Mouse (Mus musculus) kidney, embryonic 15.5 days (tissue): ENCODE measurements around the gene Mki67. TPM values are rescaled to one million over a fixed set of nuclear protein-coding genes. Genes with fewer than 3 reads are reported as not detected.
A peak's percentile ranks its signal among the peaks of the same experiment; 100 is the strongest.
"Not testable (repeated sequence)": the region's sequence is repeated elsewhere in the genome, so short reads cannot be mapped to it uniquely, and the experiment has no call there.

Experiments
- ATAC-seq: fragments of 200-750 bp; cut with Nextera tagmentation; replicated peaks from 2 replicates; pipeline ENCODE4 v1.8.0; 2017; ENCODE audit warnings: moderate TSS enrichment; ENCODE audit not compliant: low FRiP score
- H3K27ac ChIP-seq: fragments of 300-500 bp; sonication (generic); 2 replicates; pipeline ENCODE4 v1.5.1; 2015; ENCODE audit warnings: mild to moderate bottlenecking, inconsistent platforms
- H3K27me3 ChIP-seq: fragments of 300-500 bp; sonication (generic); 2 replicates; pipeline ENCODE4 v1.6.1; 2015; ENCODE audit warnings: inconsistent platforms
- H3K36me3 ChIP-seq: fragments of 300-500 bp; sonication (generic); 2 replicates; pipeline ENCODE4 v1.6.1; 2015; ENCODE audit warnings: inconsistent platforms
- H3K4me1 ChIP-seq: fragments of 300-500 bp; sonication (generic); 2 replicates; pipeline ENCODE4 v1.6.1; 2015; ENCODE audit warnings: inconsistent platforms
- H3K4me2 ChIP-seq: fragments of 300-500 bp; sonication (generic); 2 replicates; pipeline ENCODE4 v1.6.1; 2015; ENCODE audit warnings: moderate library complexity, mild to moderate bottlenecking, inconsistent platforms
- H3K4me3 ChIP-seq: fragments of 300-500 bp; sonication (generic); replicated peaks from 2 replicates; pipeline ENCODE4 v1.5.1; 2015; ENCODE audit warnings: mild to moderate bottlenecking, inconsistent platforms
- H3K9ac ChIP-seq: fragments of 300-500 bp; sonication (generic); 2 replicates; pipeline ENCODE4 v1.6.1; 2015; ENCODE audit warnings: mild to moderate bottlenecking, inconsistent platforms
- H3K9me3 ChIP-seq: fragments of 300-500 bp; sonication (generic); replicated peaks from 2 replicates; pipeline ENCODE4 v1.6.1; 2016; ENCODE audit warnings: inconsistent platforms
- WGBS: fragments of 180-500 bp; shearing (Covaris S2); methylation state at CpG from one replicate; pipeline ENCODE4 v1.1.7; 2015; ENCODE audit warnings: mixed read lengths; 5-methylcytosine and 5-hydroxymethylcytosine counted together
- polyA plus RNA-seq: library from polyadenylated mRNA; unstranded; fragments of >200 nt; fragmentation: Nextera tagmentation; extraction: Ambion mirVana; gene quantifications from 2 replicates; pipeline ENCODE4 v1.2.1, GENCODE M21; 2015

Mki67 gene
- polyA plus RNA-seq, 1 experiment from 2014 or later, result 38.7 TPM

DNA sequence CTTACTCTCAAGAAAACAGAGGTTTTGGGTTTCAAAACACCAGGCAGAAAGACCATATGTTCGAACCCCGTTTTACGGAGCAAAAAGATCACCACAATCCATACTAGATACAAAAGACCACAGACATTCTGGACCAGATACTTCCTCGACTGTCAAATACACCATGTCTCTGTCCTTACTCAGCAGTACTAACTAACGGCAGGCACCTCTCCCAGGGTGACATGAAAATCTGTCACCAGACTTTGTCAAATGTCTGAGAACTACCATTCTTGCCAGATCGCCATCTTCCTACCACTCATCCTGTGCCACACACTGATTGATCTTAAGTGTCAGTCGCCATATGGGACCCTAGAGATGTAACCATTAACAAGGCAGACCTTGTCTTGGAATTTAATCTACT lies 995 bp downstream of the Mki67 start:
- Histone ChIP-seq H3K4me1 (peaks cover 23% of the 10 kb centered on the region), H3K36me3 (peaks cover 10% of the 10 kb centered on the region), H3K27ac (no peak overlapping the region; the same call in 1 of the 2 replicates), H3K4me2 (peak overlapping the region; percentile 67), H3K4me3 (peak overlapping the region; percentile 83), H3K9me3 (no peaks in the 10 kb centered on the region), H3K27me3 (no peaks in the 10 kb centered on the region), H3K9ac (peak overlapping the region; percentile 72)
- 1% methylated on average over 7 of the region's 7 CpGs for WGBS
- ATAC-seq, result no peak

GRCm38 (mm10) chr7:135713326-135713725 lies 2.8 kb downstream of the Mki67 start:
- no peak overlapping the region for H3K9ac ChIP-seq
- ATAC-seq, result no peak
- WGBS, result 77% methylated on average over 8 of the region's 8 CpGs

DNA sequence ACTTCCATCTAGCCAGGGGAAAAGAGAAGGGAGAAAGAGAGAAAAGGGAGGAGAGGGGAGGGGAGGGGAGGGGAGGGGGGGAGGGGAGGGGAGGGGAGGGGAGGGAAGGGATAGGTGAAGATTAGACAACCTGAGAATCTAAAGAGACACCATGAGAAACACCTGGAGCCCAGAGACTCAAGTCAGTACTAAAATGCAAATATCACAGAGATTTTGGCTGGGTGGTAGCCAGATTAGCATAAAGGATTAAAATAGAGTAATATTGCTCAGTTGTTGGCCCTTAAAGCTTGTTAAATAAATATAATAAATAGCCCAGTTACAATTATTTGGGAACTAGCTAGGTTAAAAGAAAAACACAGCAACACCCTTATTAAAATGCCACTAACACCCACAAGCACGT lies 3.6 kb downstream of the Mki67 start:
- H3K4me1 ChIP-seq, result peaks cover 23% of the 10 kb centered on the region
- H3K4me2 ChIP-seq, result peak overlapping the region; percentile 67
- H3K4me3 ChIP-seq, result peak overlapping the region; percentile 83; the same call in 1 of the 2 replicates
- no peak for ATAC-seq
- peaks cover 34% of the 10 kb centered on the region for H3K36me3 ChIP-seq
- no peak overlapping the region for H3K9ac ChIP-seq
- H3K27me3 ChIP-seq, result no peaks in the 10 kb centered on the region
- H3K27ac ChIP-seq, result no peak overlapping the region
- 94% methylated on average over 1 of the region's 1 CpGs for WGBS
- no peaks in the 10 kb centered on the region for H3K9me3 ChIP-seq

More at GRCm38 (mm10) chr7:135713326-135713725, 2.8 kb downstream of the Mki67 start:
- H3K9me3 ChIP-seq, result no peaks in the 10 kb centered on the region
- H3K4me2 ChIP-seq, result peak overlapping the region; percentile 67
- no peaks in the 10 kb centered on the region for H3K27me3 ChIP-seq
- H3K4me1 ChIP-seq, result peaks cover 23% of the 10 kb centered on the region
- peaks cover 27% of the 10 kb centered on the region for H3K36me3 ChIP-seq
- no peak overlapping the region for H3K27ac ChIP-seq
- H3K4me3 ChIP-seq, result peak overlapping the region; percentile 83

DNA sequence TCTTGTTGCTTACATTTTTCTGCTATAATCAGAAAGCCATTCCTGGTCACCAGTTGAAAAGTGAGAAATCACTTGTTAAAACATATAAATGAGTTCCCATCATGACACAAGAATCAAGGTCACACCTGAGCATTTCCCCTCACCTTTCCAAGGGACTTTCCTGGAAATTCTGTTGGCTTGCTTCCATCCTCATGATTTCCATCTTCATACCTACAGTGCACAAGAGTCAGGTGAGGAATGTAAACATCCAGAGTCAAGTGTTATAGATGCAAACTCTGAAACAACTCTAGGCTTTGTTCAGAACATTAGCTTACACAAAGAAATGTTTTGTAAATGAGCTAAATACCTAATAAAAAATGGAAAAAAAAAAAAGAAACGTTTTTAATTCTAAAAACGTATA lies 5.5 kb downstream of the Mki67 start:
- Histone ChIP-seq H3K27me3 (no peaks in the 10 kb centered on the region), H3K27ac (no peak overlapping the region), H3K4me1 (peaks cover 18% of the 10 kb centered on the region), H3K36me3 (peaks cover 52% of the 10 kb centered on the region), H3K4me3 (no peak overlapping the region), H3K4me2 (no peak overlapping the region), H3K9me3 (no peaks in the 10 kb centered on the region), H3K9ac (no peak overlapping the region)
- ATAC-seq, result no peak
- 80% methylated on average over 2 of the region's 2 CpGs for WGBS

DNA sequence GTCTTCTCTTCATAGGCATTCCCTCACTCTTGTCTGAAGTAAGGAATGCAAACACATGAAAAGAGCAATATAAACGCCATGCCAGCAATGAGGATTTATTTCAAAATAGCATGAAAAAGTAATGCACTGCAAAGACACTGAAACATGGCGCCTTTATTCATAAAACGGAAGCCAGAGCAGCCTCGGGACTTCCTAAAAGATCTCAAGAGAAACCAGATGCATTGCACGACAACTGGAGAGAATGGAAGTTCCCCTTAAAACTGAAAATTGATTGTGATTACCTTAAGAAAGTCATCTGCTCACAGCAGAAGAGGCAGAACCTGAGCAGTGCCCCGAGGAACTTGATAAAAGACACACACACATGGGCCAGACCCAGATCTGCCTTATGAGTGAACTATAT lies 10.4 kb downstream of the Mki67 start:
- 87% methylated on average over 6 of the region's 6 CpGs for WGBS

DNA sequence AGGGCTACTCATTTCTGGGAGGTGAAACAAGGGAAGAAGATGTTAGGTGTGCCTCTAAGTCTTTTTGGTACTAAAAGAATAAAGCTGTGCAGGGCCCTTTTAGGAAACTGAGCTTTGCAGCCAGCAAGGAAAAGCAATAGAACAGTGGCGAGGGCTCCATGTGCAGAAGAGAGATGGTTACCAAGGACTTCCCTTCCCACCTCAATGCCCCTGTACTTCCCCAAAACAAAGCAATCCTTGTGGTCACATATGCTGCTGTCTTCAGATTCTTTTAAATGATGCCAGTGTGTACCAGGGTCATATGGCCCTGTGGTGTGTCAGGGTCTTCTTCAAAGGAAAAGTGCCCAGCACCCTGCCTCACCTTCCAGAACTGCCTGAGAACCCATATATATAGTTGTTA lies 11.1 kb downstream of the Mki67 start:
- Histone ChIP-seq H3K4me2 (no peak overlapping the region), H3K9ac (no peak overlapping the region), H3K27me3 (no peaks in the 10 kb centered on the region), H3K27ac (no peak overlapping the region), H3K9me3 (no peaks in the 10 kb centered on the region), H3K4me1 (no peaks in the 10 kb centered on the region), H3K4me3 (no peak overlapping the region), H3K36me3 (peaks cover 96% of the 10 kb centered on the region)
- ATAC-seq, result no peak
- WGBS, result 86% methylated on average over 1 of the region's 1 CpGs

More for the DNA sequence above, 10.4 kb downstream of the Mki67 start:
- H3K27ac ChIP-seq, result no peak overlapping the region
- no peaks in the 10 kb centered on the region for H3K27me3 ChIP-seq
- ATAC-seq, result no peak
- no peaks in the 10 kb centered on the region for H3K9me3 ChIP-seq
- H3K4me3 ChIP-seq, result no peak overlapping the region
- no peak overlapping the region for H3K4me2 ChIP-seq
- H3K4me1 ChIP-seq, result no peaks in the 10 kb centered on the region
- H3K9ac ChIP-seq, result no peak overlapping the region
- H3K36me3 ChIP-seq, result peaks cover 96% of the 10 kb centered on the region

- H3K27me3 ChIP-seq, result no peaks in the 10 kb centered on the region
- H3K9me3 ChIP-seq, result no peaks in the 10 kb centered on the region
- H3K4me3 ChIP-seq, result no peak overlapping the region
- 95% methylated on average over 8 of the region's 8 CpGs for WGBS
- no peak overlapping the region for H3K9ac ChIP-seq
- peaks cover 98% of the 10 kb centered on the region for H3K36me3 ChIP-seq
- H3K4me2 ChIP-seq, result no peak overlapping the region
- no peak overlapping the region for H3K27ac ChIP-seq
- no peaks in the 10 kb centered on the region for H3K4me1 ChIP-seq
- no peak for ATAC-seq
Observed at GRCm38 (mm10) chr7:135704251-135704650, 11.9 kb downstream of the Mki67 start.

DNA sequence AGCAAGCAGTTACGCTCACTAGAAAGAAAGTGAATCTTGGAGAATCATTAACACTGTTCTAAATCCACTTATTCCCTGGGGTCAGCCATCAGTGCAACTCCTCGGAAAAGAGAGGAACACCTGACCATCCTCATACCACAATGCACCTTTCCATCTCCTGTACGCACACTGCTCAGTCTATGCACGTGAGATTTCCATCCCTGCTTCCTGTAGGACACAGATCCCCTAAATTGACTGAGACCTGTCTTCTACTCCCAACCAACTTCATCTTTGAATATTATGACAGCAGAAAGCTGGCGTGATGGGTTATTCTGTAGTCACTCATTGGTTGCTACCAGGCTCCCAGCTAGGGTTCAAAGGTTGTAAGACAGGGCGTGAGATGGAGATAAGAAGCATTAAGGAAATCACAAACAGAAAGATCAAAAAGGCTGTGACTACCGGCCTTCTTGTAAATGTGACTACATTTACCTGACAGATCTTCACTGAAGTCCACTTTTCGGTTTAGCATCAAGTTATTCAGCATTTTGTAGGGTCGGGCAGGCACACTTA lies 12.5 kb downstream of the Mki67 start:
- ATAC-seq, result no peak
- no peaks in the 10 kb centered on the region for H3K9me3 ChIP-seq
- H3K4me1 ChIP-seq, result no peaks in the 10 kb centered on the region
- H3K27me3 ChIP-seq, result no peaks in the 10 kb centered on the region
- H3K4me2 ChIP-seq, result no peak overlapping the region
- no peak overlapping the region for H3K27ac ChIP-seq
- H3K36me3 ChIP-seq, result peaks cover 98% of the 10 kb centered on the region
- WGBS, result 91% methylated on average over 9 of the region's 9 CpGs
- H3K9ac ChIP-seq, result no peak overlapping the region
- no peak overlapping the region for H3K4me3 ChIP-seq

DNA sequence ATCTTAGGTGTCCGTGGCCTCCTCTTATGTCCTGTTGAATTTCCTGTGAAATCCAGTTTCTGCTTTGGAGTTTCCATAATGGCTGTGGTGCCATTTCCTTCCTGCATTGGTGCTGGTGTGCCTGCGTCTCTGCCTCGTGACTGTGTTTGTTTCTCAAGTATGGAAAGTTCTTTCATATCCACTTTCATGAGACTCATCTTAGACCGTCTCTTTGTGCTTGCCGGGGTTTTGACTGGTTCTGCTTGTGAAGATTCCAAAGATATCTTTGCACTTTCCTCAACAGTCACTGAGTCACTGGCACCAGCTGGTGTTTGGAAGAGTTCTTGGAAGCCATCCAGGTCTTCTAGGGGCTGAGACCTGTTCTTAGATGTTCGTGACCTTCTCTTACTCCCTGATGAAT lies 16.8 kb downstream of the Mki67 start:
- H3K27me3 ChIP-seq, H3K9me3 ChIP-seq, H3K4me1 ChIP-seq, H3K4me2 ChIP-seq, H3K4me3 ChIP-seq, H3K9ac ChIP-seq, ATAC-seq, H3K27ac ChIP-seq: not testable (repeated sequence)
- peaks cover 99% of the 10 kb centered on the region for H3K36me3 ChIP-seq
- 74% methylated on average over 6 of the region's 6 CpGs for WGBS

DNA sequence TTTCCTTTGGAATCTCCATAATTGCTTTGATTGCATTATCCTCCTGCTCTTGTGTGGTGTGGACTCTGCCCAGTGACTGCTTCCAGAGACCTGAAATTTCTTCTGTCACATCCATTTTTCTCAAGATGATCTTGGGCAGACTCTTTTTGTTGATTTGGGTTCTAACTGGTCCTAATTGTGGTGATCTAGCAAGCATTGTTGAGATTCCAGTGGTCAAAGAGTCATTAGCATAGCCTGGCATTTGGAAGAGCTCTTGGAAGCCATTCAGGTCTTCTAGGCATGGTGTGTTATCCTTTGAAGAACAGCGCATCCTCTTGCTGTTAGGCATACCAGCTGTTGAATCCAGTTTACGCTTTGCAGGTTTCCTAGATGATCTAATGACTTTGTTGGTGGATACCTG lies 17.8 kb downstream of the Mki67 start:
- Histone ChIP-seq H3K9ac (no peak overlapping the region), H3K27me3 (no peaks in the 10 kb centered on the region), H3K36me3 (peaks cover 97% of the 10 kb centered on the region), H3K9me3 (no peaks in the 10 kb centered on the region), H3K4me2 (no peak overlapping the region), H3K4me3 (no peak overlapping the region), H3K27ac (no peak overlapping the region), H3K4me1 (no peaks in the 10 kb centered on the region)
- no peak for ATAC-seq
- WGBS, result 100% methylated on average over 2 of the region's 2 CpGs

DNA sequence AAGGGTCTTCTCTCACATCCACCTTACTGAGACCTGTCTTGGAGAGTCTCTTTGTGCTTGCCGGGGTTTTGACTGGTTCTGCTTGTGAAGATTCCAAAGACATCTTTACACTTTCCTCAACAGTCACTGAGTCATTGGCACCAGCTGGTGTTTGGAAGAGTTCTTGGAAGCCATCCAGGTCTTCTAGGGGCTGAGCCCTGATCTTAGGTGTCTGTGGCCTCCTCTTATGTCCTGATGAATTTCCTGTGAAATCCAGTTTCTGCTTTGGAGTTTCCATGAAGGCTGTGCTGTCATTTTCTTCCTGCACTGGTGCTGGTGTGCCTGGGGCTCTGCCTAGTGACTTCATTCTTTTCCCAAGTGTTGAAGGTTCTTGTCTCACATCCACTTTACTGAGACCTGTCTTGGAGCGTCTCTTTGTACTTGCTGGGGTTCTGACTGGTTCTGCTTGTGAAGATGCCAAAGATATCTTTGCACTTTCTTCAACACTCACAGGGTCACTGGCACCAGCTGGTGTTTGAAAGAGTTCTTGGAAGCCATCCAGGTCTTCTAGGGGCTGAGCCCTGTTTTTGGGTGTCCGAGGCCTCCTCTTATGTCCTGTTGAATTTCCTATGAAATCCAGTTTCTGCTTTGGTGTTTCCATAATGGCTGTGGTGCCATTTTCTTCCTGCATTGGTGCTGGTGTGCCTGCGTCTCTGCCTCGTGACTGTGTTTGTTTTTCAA lies 19.0 kb downstream of the Mki67 start:
- not testable (repeated sequence) for ATAC-seq, H3K9ac ChIP-seq

DNA sequence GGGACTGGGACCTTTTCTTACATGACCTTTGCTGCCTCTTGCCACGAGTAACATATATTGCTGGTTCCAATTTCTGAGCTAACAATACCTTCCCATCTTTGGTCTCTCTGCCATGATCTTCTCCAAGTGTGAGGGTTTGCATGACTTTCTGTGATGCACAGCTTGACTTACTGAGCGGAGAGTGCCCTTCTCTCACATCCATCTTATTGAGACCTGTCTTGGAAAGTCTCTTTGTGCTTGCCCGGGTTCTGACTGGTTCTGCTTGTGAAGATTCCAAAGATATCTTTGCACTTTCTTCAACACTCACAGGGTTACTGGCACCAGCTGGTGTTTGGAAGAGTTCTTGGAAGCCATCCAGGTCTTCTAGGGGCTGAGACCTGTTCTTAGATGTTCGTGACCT lies 20.0 kb downstream of the Mki67 start:
- 89% methylated on average over 4 of the region's 4 CpGs for WGBS

More for the DNA sequence above, 19.0 kb downstream of the Mki67 start:
- H3K4me3 ChIP-seq, H3K4me1 ChIP-seq, H3K27ac ChIP-seq, H3K27me3 ChIP-seq, H3K9me3 ChIP-seq, H3K4me2 ChIP-seq: not testable (repeated sequence)
- H3K36me3 ChIP-seq, result peaks cover 99% of the 10 kb centered on the region
- 93% methylated on average over 5 of the region's 5 CpGs for WGBS

More for the DNA sequence above, 20.0 kb downstream of the Mki67 start:
- ATAC-seq, result no peak
- Histone ChIP-seq H3K4me3 (no peak overlapping the region), H3K9me3 (no peaks in the 10 kb centered on the region), H3K27me3 (no peaks in the 10 kb centered on the region), H3K9ac (no peak overlapping the region), H3K4me2 (no peak overlapping the region), H3K4me1 (no peaks in the 10 kb centered on the region), H3K27ac (no peak overlapping the region), H3K36me3 (peaks cover 99% of the 10 kb centered on the region)
